Mouse (Mus musculus): Measurements from ENCODE around the gene Frk.
"Not testable (repeated sequence)": the region's sequence is repeated elsewhere in the genome, so short reads cannot be mapped to it uniquely, and the experiment has no call there.

Gene Frk

GRCm38 (mm10) chr10:34483297-34484013 is at the start of gene Frk:
Frk (plus strand) TSS chr10:34483399.
- DNase-seq, result no peak

DNA sequence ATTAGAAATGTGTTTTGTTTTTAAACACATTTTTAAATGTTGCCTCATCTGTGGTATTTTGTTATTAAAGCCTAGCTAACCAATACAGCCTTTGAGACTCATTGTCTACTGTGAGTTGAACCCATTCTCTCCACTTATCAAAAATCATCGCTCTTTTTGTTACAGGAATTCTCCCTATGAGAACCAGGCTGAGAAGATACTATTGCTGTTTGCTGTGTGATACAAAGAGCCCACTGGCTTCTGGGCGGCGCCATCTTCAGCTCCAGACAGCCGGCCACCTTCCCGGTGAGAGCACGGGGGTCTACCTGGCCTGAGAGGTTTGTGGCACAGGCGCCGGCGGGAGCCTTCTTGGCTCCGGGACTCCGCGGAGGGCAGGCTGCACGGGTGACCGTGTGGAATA is 49.0 kb upstream of the Frk start:
- not testable (repeated sequence) for DNase-seq

- no peak for DNase-seq
Observed at GRCm38 (mm10) chr10:34449469-34449868, 33.7 kb upstream of the Frk start.

DNA sequence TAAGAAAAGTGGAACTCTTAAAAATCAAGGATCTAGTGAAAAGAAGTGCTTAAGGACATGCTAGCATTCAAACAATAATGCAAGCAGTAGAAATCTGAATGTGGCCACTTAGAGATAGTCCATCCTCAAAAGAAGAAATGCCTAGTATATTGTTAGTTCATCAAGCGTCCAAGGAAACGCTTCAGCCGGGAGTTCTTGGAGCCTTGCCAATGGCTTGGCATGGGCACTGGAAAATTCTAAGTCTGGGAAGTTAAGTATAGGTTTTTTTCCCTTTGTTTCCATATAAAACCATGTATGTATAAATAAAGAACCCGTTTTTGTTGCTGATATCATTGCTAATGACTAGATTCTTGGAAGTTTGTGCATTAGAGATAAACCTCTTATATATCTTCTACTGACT is 21.7 kb upstream of the Frk start:
- DNase-seq, result no peak

DNA sequence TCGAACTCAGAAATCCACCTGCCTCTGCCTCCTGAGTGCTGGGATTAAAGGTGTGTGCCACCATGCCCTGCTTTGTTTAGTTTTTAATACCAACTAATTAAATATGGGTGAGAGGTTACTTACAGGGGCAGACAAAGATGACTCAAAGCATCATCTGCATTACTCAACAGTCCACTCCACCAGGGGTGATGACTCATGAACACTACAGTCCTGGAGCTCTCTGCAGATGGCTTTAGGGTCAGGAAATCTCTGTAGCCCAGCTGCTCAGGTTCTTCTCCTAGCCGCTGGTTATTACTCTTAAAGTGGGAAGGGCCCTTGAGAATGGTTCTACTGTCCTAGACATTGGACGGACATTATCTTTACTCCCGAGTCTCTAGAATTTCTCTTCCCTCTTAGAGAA is 18.9 kb upstream of the Frk start:
- DNase-seq, result no peak

GRCm38 (mm10) chr10:34469037-34469436 is 14.2 kb upstream of the Frk start:
- DNase-seq, result no peak

- no peak for DNase-seq
Observed at GRCm38 (mm10) chr10:34479942-34480455, 3.2 kb upstream of the Frk start.

GRCm38 (mm10) chr10:34484014-34484411 is 814 bp downstream of the Frk start:
- no peak for DNase-seq

- no peak for DNase-seq
Observed at GRCm38 (mm10) chr10:34485079-34485478, 1.9 kb downstream of the Frk start.

DNA sequence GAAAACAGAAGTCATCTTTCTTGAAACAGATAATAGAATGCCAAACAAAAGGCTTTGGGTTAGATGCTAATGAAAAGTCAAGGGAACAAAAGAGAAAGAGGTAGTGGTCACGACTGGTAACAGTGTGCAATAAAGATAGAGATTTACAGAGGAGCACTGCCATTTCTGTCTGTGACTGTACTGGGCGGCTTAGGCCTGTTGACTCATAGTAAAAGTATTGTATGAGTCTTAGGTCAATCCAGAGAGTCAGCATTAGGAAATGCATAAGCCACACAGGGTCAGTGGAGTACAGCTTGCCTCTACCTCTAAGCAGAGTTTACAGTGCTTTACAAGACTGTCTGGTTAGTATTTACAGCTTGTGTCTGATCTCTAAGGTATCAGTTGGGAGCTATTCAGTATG is 24.6 kb downstream of the Frk start:
- no peak for DNase-seq

- no peak for DNase-seq
Observed at GRCm38 (mm10) chr10:34508593-34508992, 25.4 kb downstream of the Frk start.

- no peak for DNase-seq
Observed at GRCm38 (mm10) chr10:34509256-34509655, 26.1 kb downstream of the Frk start.

DNA sequence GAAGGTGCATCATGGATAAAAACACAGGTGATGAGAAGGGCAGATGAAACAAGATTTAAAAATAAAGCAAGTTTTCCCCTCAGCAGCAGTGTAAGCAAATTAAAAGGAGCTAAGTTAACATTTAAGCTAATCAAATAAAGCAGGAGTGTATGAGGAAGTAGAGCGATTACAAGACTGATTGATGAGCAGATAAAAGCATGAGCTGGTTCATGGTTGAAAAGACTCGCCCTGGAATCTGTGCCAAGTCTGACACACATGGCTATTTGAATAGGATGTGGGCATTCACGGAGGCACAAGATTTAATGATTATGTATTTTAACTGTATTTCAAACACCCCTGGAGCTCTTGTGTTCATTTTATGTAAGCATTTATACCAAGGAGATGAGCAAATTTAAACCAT is 28.0 kb downstream of the Frk start:
- DNase-seq, result no peak

DNA sequence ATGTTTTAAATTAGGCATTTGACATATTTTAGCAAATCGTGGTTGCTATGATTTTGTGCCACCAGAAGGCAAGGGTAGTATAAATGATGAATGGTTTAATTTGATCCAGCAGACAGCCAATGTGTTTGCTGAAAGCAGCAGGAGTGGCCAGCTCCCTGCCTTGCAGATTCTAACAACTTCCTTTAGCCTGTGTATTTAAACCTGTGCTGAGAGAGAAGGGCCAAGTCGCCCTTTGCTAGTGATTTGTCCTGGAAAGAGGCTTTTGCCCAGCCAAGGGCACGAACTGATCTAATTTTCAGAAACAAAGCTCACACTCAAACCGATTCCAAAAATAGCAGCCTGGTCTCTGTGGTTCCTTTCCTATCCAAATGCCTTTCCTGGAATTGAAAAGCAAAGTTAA is 29.4 kb downstream of the Frk start:
- peak in 1 of 2 experiments; percentile 3 for DNase-seq

DNA sequence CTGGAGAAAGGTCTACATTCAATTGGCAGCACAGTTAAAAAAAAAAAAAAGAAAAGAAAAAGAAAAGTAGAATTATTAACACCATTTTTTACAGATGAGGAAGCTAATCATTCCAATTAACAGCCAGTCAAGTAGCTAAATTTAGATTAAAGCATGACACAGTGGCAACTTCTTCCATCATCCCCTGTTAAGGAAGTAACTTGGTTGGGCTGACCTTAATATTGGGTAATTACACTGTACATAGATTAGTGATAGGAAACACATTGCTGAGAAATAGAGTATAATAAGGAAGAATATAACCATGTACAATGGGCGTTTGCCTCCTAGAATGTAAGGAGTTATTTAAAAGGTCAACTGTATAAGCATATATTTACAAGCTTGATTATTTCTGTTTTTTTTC is 42.4 kb downstream of the Frk start:
- DNase-seq, result no peak

DNA sequence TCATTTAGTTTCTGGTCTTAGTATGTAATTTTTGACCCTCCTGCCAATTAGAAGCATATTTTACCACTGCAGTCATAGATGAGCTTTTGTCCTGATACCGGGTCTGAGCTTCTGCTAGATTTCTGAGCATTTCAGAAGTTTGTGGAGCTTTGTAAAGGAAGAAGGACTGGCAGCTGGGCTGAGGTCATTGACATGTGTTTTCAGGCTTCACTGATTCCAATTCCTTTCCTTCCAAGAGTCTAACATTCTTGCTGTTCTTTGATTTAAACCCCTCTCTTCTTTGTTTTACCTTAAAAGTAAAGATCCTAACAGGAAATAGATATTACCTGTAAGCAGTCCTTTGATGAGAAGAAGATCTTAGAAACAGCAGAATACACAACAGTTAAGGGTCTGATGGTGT is 48.6 kb downstream of the Frk start:
- no peak for DNase-seq

DNA sequence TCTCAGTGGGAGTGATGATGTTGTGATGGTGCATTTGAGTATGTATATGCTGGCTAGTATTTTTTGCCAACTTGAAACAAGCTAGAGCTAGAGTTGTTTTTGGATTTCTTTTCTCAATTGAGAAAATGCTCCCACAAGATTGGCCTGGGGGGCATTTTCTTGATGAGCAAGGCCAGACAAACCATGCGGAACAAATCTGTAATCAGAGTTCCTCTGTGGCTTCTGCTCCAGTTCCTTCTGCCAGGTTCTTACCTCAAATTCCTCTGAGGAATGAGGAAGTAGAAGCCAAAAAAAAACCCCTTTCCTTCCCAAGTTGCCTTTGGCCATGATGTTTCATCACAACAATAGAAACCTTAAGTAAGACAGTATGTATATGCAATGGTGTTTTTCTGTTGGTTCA is 49.3 kb downstream of the Frk start:
- DNase-seq, result no peak

DNA sequence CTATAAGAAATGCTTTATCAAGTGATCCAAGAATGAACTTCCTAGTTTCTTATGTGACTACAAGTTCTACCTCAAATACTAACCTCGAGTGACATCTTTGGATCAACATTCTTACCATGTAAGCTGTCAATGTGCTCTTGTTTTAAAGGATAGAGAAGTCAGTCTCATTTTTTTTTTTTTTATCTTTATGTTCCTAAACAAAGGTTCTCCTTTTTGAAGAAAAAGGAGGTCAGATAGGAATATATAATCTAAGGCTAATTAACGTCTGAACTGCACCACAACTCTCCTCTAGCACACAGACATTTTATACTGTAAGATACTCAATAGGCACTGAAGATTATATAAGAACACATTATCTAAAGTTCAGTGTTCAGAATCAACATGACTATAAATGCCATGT is 57.5 kb downstream of the Frk start:
- DNase-seq, result no peak

GRCm38 (mm10) chr10:34541717-34542490 is 58.7 kb downstream of the Frk start:
- DNase-seq, result no peak

- DNase-seq, result no peak
Observed at GRCm38 (mm10) chr10:34550612-34551011, 67.4 kb downstream of the Frk start.

DNA sequence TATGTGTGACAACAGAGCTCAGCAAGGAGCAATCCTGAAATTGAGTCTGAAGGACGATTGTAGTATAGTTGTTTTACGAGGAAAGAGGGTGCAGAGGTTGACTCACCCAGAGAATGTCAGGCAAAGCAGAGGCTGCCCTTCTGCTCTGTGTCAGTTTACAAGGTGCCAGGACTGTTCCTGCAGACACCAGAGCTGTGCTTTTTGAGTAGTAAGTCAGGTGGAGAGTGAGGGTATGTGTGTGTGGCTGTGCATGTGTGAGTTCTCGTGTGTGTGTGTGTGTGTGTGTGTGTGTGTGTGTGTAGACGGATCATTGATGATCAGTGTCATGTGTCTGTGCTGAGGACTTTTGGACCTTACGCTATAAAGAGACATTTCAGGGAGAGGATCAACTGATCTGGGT is 68.4 kb downstream of the Frk start:
- peak in 1 of 2 experiments; percentile 29 for DNase-seq

GRCm38 (mm10) chr10:34563518-34564176 is 80.4 kb downstream of the Frk start:
- no peak for DNase-seq

- DNase-seq, result no peak
Observed at GRCm38 (mm10) chr10:34615474-34615873, 132.3 kb downstream of the Frk start.

- DNase-seq, result no peak
Observed at GRCm38 (mm10) chr10:34617216-34617615, 134.0 kb downstream of the Frk start.
